Mouse (Mus musculus): Measurements from ENCODE around the gene Cpsf2. TPM values are rescaled to one million over a fixed set of nuclear protein-coding genes. Genes with fewer than 3 reads are reported as not detected.

Gene Cpsf2
- polyA plus RNA-seq, 1 experiment from 2014 or later = 33.7 TPM

DNA sequence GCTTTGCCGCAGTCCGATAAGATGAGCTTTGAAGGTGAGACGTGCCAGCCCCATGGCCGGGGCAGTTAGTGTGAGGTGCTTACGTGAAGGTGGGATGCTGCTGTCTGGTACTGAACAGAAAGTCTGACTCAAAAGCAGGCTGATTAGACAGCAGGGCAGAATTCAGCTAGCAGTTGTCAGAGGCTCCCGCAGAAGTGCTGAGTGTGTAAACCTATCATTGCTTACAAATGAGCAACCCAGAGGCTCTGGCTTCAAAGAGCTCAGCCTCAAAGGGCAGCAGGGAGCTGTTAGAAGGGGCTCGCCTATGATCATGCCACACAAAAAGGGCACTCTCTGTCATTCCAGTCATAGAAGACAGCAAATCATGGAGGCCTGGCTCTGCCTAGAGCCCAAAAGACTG, 66.5 kb downstream of the Cpsf2 start:
- no peak overlapping the region for H3K4me3 ChIP-seq
- no peak for DNase-seq (ENCODE audit: low spot score)
- no peaks in the 10 kb centered on the region for H3K36me3 ChIP-seq
- 0 out of 2 replicates have a peak, but pooled peaks cover 5% of the 10 kb centered on the region for H3K4me1 ChIP-seq
- no peak overlapping the region for H3K27ac ChIP-seq
- H3K27me3 ChIP-seq (ENCODE audit: low read depth, poor library complexity, severe bottlenecking) = no peaks in the 10 kb centered on the region
- WGBS = 55% methylated on average over 7 of the region's 7 CpGs
- no peaks in the 10 kb centered on the region for H3K9me3 ChIP-seq (replicated peaks)

DNA sequence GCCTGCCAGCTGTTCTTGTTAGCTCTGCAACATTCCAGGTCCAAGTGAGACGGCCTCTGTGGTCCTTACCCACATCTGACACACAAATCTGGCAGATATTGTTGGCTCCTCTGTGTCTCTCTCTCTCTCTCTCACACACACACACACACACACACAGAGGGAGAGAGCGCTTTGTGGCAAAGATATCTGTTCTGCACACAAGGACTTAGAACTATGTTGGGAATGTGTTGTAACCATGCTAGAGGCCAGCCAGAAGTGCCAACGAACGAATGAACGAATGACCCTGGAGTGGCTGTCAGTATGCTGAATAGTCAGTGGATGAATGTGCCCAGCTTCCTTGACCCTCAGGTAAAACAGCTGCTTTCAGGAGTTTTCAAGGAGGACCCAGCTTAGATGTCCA, 68.1 kb downstream of the Cpsf2 start:
- H3K4me1 ChIP-seq = 0 out of 2 replicates have a peak, but pooled peaks cover 5% of the 10 kb centered on the region
- no peak overlapping the region for H3K27ac ChIP-seq
- no peaks in the 10 kb centered on the region for H3K9me3 ChIP-seq (replicated peaks)
- no peak overlapping the region for H3K4me3 ChIP-seq
- H3K36me3 ChIP-seq = no peaks in the 10 kb centered on the region
- WGBS = 79% methylated on average over 5 of the region's 5 CpGs
- DNase-seq (ENCODE audit: low spot score) = no peak
- H3K27me3 ChIP-seq (ENCODE audit: low read depth, poor library complexity, severe bottlenecking) = no peaks in the 10 kb centered on the region

DNA sequence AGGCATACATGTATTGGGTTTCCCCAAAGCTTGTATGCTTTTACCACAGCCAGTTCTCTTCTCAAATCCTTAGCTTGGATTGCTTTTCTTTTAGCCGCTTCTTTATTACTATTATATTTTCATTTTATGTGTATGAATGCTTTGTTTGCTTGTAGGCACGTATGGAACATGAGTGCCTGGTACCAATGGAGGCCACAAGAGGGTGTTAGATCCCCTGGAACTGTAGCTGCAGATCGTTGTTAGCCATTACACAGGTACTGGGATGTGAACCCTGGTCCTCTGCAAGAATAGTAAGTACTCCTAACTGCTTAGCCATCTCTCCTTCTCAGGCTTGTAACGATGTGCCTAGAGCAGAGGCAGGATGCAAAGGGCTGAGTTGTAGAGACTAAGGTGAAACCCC, 78.4 kb downstream of the Cpsf2 start:
- H3K4me3 ChIP-seq = no peak overlapping the region
- DNase-seq (ENCODE audit: low spot score) = no peak
- no peaks in the 10 kb centered on the region for H3K27me3 ChIP-seq (ENCODE audit: low read depth, poor library complexity, severe bottlenecking)
- H3K36me3 ChIP-seq = no peaks in the 10 kb centered on the region
- WGBS = 84% methylated on average over 4 of the region's 4 CpGs
- H3K27ac ChIP-seq = no peak overlapping the region
- no peaks in the 10 kb centered on the region for H3K4me1 ChIP-seq
- no peaks in the 10 kb centered on the region for H3K9me3 ChIP-seq (replicated peaks)

DNA sequence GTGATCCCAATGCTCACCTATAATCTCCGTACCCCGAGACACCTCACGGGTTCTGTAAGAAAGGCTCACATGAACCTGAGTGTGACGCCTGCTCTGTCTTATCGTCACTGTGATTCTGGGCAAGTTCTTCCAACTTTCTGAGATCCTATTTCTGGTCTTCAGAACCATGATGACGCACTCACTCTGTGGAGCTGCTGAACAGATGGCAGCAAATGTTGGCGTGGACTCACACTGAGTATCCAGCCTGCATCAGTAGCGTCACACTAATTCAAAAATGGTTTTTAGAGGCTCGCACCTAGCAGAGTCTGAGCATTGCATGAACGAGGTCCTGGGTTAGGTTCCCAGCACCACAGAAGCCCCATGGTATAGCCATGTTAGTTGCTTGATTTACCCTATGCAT, 80.0 kb downstream of the Cpsf2 start:
- H3K27ac ChIP-seq = no peak overlapping the region
- peaks cover 2% of the 10 kb centered on the region; the same call in 1 of the 2 replicates for H3K4me1 ChIP-seq
- WGBS = 96% methylated on average over 10 of the region's 10 CpGs
- no peaks in the 10 kb centered on the region for H3K36me3 ChIP-seq
- H3K9me3 ChIP-seq (replicated peaks) = no peaks in the 10 kb centered on the region
- no peak overlapping the region for H3K4me3 ChIP-seq
- H3K27me3 ChIP-seq (ENCODE audit: low read depth, poor library complexity, severe bottlenecking) = no peaks in the 10 kb centered on the region
- DNase-seq (ENCODE audit: low spot score) = no peak

Other genes with a start within 250 kb of the Cpsf2 start
- 10.5 and 16.1 TPM in 2 replicates for gene Fbln5, start 156.9 kb upstream of the Cpsf2 start, polyA plus RNA-seq (2016; fragmentation: Nextera tagmentation; extraction: Ambion mirVana)
- gene Trip11, start 62.7 kb upstream of the Cpsf2 start, polyA plus RNA-seq (2016; fragmentation: Nextera tagmentation; extraction: Ambion mirVana) = 14.6 and 20.0 TPM in 2 replicates
- gene Atxn3, start 17.7 kb upstream of the Cpsf2 start, polyA plus RNA-seq (2016; fragmentation: Nextera tagmentation; extraction: Ambion mirVana) = 8.3 and 8.8 TPM in 2 replicates
- gene Slc24a4, start 152.7 kb downstream of the Cpsf2 start, polyA plus RNA-seq (2016; fragmentation: Nextera tagmentation; extraction: Ambion mirVana) = not detected in 2 replicates

Data from limb, embryonic 10.5 days (tissue).